Mouse (Mus musculus): ENCODE results near the gene Cacna1d. TPM values are rescaled to one million over a fixed set of nuclear protein-coding genes. Genes with fewer than 3 reads are reported as not detected.

Cacna1d gene
- polyA plus RNA-seq, 1 experiment from 2014 or later, result 4.2 TPM

GRCm38 (mm10) chr14:30178306-30178705, 312.9 kb downstream of the Cacna1d start:
- no peak overlapping the region for H3K27ac ChIP-seq (replicated peaks)
- H3K9ac ChIP-seq, result no peak overlapping the region
- no peaks in the 10 kb centered on the region for H3K36me3 ChIP-seq
- WGBS, result 85% methylated on average over 4 of the region's 4 CpGs
- H3K9me3 ChIP-seq (replicated peaks), result no peaks in the 10 kb centered on the region
- H3K4me2 ChIP-seq (replicated peaks), result no peak overlapping the region
- H3K4me3 ChIP-seq (replicated peaks), result no peak overlapping the region
- no peaks in the 10 kb centered on the region for H3K27me3 ChIP-seq
- peaks cover 16% of the 10 kb centered on the region for H3K4me1 ChIP-seq
- ATAC-seq (ENCODE audit: insufficient number of reproducible peaks, low FRiP score, low TSS enrichment, low read depth), result no peak

- Histone ChIP-seq H3K4me3 (replicated peaks) (no peak overlapping the region), H3K27me3 (no peaks in the 10 kb centered on the region), H3K4me1 (peaks cover 14% of the 10 kb centered on the region), H3K27ac (replicated peaks) (no peak overlapping the region), H3K9me3 (replicated peaks) (no peaks in the 10 kb centered on the region), H3K4me2 (replicated peaks) (no peak overlapping the region), H3K9ac (no peak overlapping the region), H3K36me3 (no peaks in the 10 kb centered on the region)
- ATAC-seq (ENCODE audit: insufficient number of reproducible peaks, low FRiP score, low TSS enrichment, low read depth), result no peak
- WGBS, result 24% methylated on average over 5 of the region's 5 CpGs
These were observed 313.4 kb downstream of the Cacna1d start for GRCm38 (mm10) chr14:30177850-30178249.

GRCm38 (mm10) chr14:30175362-30175761, 315.9 kb downstream of the Cacna1d start:
- Histone ChIP-seq H3K9me3 (replicated peaks) (no peaks in the 10 kb centered on the region), H3K36me3 (no peaks in the 10 kb centered on the region), H3K4me1 (peaks cover 9% of the 10 kb centered on the region; the same call in 1 of the 2 replicates), H3K4me3 (replicated peaks) (no peak overlapping the region), H3K4me2 (replicated peaks) (no peak overlapping the region), H3K9ac (no peak overlapping the region), H3K27me3 (no peaks in the 10 kb centered on the region), H3K27ac (replicated peaks) (no peak overlapping the region)
- no peak for ATAC-seq (ENCODE audit: insufficient number of reproducible peaks, low FRiP score, low TSS enrichment, low read depth)
- WGBS, result 67% methylated on average over 3 of the region's 3 CpGs

GRCm38 (mm10) chr14:30172821-30173755, 318.2 kb downstream of the Cacna1d start:
- no peaks in the 10 kb centered on the region for H3K36me3 ChIP-seq
- no peaks in the 10 kb centered on the region for H3K27me3 ChIP-seq
- H3K9me3 ChIP-seq (replicated peaks), result no peaks in the 10 kb centered on the region
- no peak overlapping the region for H3K27ac ChIP-seq (replicated peaks)
- no peak overlapping the region for H3K4me2 ChIP-seq (replicated peaks)
- no peak for ATAC-seq (ENCODE audit: insufficient number of reproducible peaks, low FRiP score, low TSS enrichment, low read depth)
- no peak overlapping the region for H3K9ac ChIP-seq
- whole genome bisulfite sequencing, result 61% methylated on average over 12 of the region's 12 CpGs
- H3K4me3 ChIP-seq (replicated peaks), result no peak overlapping the region
- H3K4me1 ChIP-seq, result peaks cover 5% of the 10 kb centered on the region; the same call in 1 of the 2 replicates

- H3K4me1 ChIP-seq, result no peaks in the 10 kb centered on the region
- 85% methylated on average over 6 of the region's 6 CpGs for WGBS
- no peak overlapping the region for H3K4me3 ChIP-seq (replicated peaks)
- ATAC-seq (ENCODE audit: insufficient number of reproducible peaks, low FRiP score, low TSS enrichment, low read depth), result no peak
- H3K9ac ChIP-seq, result no peak overlapping the region
- no peak overlapping the region for H3K27ac ChIP-seq (replicated peaks)
- no peak overlapping the region for H3K4me2 ChIP-seq (replicated peaks)
- H3K9me3 ChIP-seq (replicated peaks), result no peaks in the 10 kb centered on the region
- H3K36me3 ChIP-seq, result no peaks in the 10 kb centered on the region
- no peaks in the 10 kb centered on the region for H3K27me3 ChIP-seq
These were observed 319.7 kb downstream of the Cacna1d start for GRCm38 (mm10) chr14:30171593-30171992.

- no peak for ATAC-seq (ENCODE audit: insufficient number of reproducible peaks, low FRiP score, low TSS enrichment, low read depth)
- H3K4me1 ChIP-seq, result no peaks in the 10 kb centered on the region
- H3K27me3 ChIP-seq, result no peaks in the 10 kb centered on the region
- 66% methylated on average over 6 of the region's 6 CpGs for WGBS
- H3K27ac ChIP-seq (replicated peaks), result no peak overlapping the region
- no peaks in the 10 kb centered on the region for H3K9me3 ChIP-seq (replicated peaks)
- no peak overlapping the region for H3K9ac ChIP-seq
- H3K36me3 ChIP-seq, result no peaks in the 10 kb centered on the region
- H3K4me2 ChIP-seq (replicated peaks), result no peak overlapping the region
- no peak overlapping the region for H3K4me3 ChIP-seq (replicated peaks)
These were observed 320.2 kb downstream of the Cacna1d start for GRCm38 (mm10) chr14:30171008-30171407.

DNA sequence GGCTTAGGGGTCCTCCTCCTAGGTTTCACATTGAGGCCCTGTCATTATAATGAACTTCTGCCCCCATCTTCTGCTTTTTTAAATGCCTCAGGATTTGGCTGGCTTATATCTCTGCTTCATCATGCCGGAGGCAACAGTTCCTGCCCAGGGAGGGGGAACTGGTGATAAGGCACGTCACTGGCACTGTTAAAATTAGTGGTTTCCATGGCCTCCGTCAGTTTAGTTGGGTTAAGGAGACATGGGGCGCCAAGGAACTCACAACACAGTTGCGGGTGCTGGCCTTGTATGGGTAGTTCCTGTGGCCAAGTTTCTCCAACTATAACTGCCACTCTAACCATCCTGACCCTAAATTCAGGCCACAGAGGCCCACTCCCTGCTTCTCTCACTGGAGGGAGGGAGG, 321.8 kb downstream of the Cacna1d start:
- H3K27me3 ChIP-seq, result no peaks in the 10 kb centered on the region
- H3K36me3 ChIP-seq, result no peaks in the 10 kb centered on the region
- no peaks in the 10 kb centered on the region for H3K4me1 ChIP-seq
- H3K9me3 ChIP-seq (replicated peaks), result no peaks in the 10 kb centered on the region
- no peak for ATAC-seq (ENCODE audit: insufficient number of reproducible peaks, low FRiP score, low TSS enrichment, low read depth)
- no peak overlapping the region for H3K27ac ChIP-seq (replicated peaks)
- WGBS, result 73% methylated on average over 5 of the region's 5 CpGs
- no peak overlapping the region for H3K9ac ChIP-seq
- H3K4me2 ChIP-seq (replicated peaks), result no peak overlapping the region
- H3K4me3 ChIP-seq (replicated peaks), result no peak overlapping the region

GRCm38 (mm10) chr14:30168902-30169301, 322.4 kb downstream of the Cacna1d start:
- Histone ChIP-seq H3K4me3 (replicated peaks) (no peak overlapping the region), H3K9ac (no peak overlapping the region), H3K27me3 (no peaks in the 10 kb centered on the region), H3K9me3 (replicated peaks) (no peaks in the 10 kb centered on the region), H3K36me3 (no peaks in the 10 kb centered on the region), H3K4me1 (no peaks in the 10 kb centered on the region), H3K27ac (replicated peaks) (no peak overlapping the region), H3K4me2 (replicated peaks) (no peak overlapping the region)
- no peak for ATAC-seq (ENCODE audit: insufficient number of reproducible peaks, low FRiP score, low TSS enrichment, low read depth)
- 46% methylated on average over 3 of the region's 3 CpGs for WGBS

- WGBS, result 84% methylated on average over 3 of the region's 3 CpGs
- Histone ChIP-seq H3K9me3 (replicated peaks) (no peaks in the 10 kb centered on the region), H3K9ac (no peak overlapping the region), H3K36me3 (no peaks in the 10 kb centered on the region), H3K4me2 (replicated peaks) (no peak overlapping the region), H3K4me1 (no peaks in the 10 kb centered on the region), H3K27ac (replicated peaks) (no peak overlapping the region), H3K27me3 (no peaks in the 10 kb centered on the region), H3K4me3 (replicated peaks) (no peak overlapping the region)
- ATAC-seq (ENCODE audit: insufficient number of reproducible peaks, low FRiP score, low TSS enrichment, low read depth), result no peak
These were observed 322.9 kb downstream of the Cacna1d start for GRCm38 (mm10) chr14:30168387-30168786.

- ATAC-seq (ENCODE audit: insufficient number of reproducible peaks, low FRiP score, low TSS enrichment, low read depth), result no peak
- Histone ChIP-seq H3K9me3 (replicated peaks) (no peaks in the 10 kb centered on the region), H3K27me3 (no peaks in the 10 kb centered on the region), H3K36me3 (no peaks in the 10 kb centered on the region), H3K4me1 (no peaks in the 10 kb centered on the region), H3K4me3 (replicated peaks) (no peak overlapping the region), H3K27ac (replicated peaks) (no peak overlapping the region), H3K9ac (no peak overlapping the region), H3K4me2 (replicated peaks) (no peak overlapping the region)
- 88% methylated on average over 7 of the region's 7 CpGs for WGBS
These were observed 323.6 kb downstream of the Cacna1d start for GRCm38 (mm10) chr14:30167606-30168005.

DNA sequence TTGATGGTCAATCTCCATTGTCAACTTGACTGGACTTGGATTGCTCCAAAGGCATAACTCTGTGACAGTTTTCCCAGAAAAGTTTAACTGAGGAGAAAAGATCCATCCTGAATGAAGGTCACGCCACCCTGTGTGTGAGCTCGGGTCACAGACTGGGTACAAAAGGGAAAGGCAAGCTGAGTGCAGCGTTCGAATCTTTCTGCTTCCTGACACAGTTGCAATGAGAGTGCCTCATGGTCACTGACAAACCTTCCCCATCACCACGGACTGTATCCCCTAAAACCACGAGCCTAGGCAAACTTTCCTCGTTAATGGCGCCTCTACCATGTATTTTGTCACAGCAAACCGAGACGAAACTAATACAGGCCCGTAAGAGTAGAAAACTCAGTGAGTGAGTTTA, 325.2 kb downstream of the Cacna1d start:
- Histone ChIP-seq H3K9me3 (replicated peaks) (no peaks in the 10 kb centered on the region), H3K36me3 (no peaks in the 10 kb centered on the region), H3K4me1 (no peaks in the 10 kb centered on the region), H3K9ac (no peak overlapping the region), H3K4me3 (replicated peaks) (no peak overlapping the region), H3K27ac (replicated peaks) (no peak overlapping the region), H3K27me3 (no peaks in the 10 kb centered on the region), H3K4me2 (replicated peaks) (no peak overlapping the region)
- WGBS, result 83% methylated on average over 11 of the region's 11 CpGs
- no peak for ATAC-seq (ENCODE audit: insufficient number of reproducible peaks, low FRiP score, low TSS enrichment, low read depth)
